Mouse (Mus musculus) testis, adult 2 months (tissue): ENCODE data around the gene Cxadr.

Experiments
- CTCF ChIP-seq: fragments of 200-500 bp; IDR thresholded peaks from 2 replicates; pipeline ENCODE4 v1.5.1; 2012; ENCODE audit warnings: low read depth, mild to moderate bottlenecking, inconsistent platforms, low read length, moderate library complexity; ENCODE audit not compliant: control insufficient read depth, insufficient read depth, insufficient replicate concordance
- POLR2A ChIP-seq: fragments of 200-500 bp; IDR thresholded peaks from 2 replicates; pipeline ENCODE4 v1.6.1; 2012; ENCODE audit warnings: low read depth, mild to moderate bottlenecking, inconsistent platforms, low read length, moderate library complexity; ENCODE audit not compliant: control insufficient read depth

GRCm38 (mm10) chr16:78258989-78259388 is 42.3 kb upstream of the Cxadr start:
- TF ChIP-seq POLR2A: no peak
- TF ChIP-seq CTCF: no peak
